Mouse (Mus musculus): ENCODE measurements at regions not wholly inside any gene's neighbourhood (a gene's known extent, or its start where the extent isn't known, plus 50 kb on each side); places are given as distances from the start of the nearest gene placed in this dataset.
"Not testable (repeated sequence)": the region's sequence is repeated elsewhere in the genome, so short reads cannot be mapped to it uniquely, and the experiment has no call there.

DNA sequence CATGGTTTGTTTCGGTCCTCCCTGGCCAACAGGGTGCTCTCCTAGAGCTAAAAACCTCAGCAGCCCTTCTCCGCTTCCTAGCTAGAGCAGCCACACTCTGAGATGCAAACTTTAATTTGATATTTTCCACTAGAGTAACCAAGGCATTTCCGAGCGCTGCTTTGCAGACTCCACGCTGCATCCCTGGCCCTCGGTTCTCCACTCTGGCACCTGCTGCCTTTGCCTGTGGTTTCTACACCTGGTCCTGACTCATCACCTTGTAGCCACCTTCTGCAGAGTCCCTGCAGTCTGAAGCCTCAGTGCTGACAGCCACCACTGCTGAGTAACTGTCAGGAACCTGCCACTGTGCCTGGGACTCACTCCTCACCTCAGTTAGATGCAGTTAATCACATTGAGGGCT, 124.5 kb downstream of the Suds3 start:
- WGBS, result 61% methylated on average over 6 of the region's 6 CpGs
- no peak overlapping the region for H3K4me3 ChIP-seq (ENCODE audit: insufficient read depth, low read depth, low read length)
- no peak for TF ChIP-seq POLR2A (IDR thresholded peaks at IDR 0.05; ENCODE audit: insufficient read depth, low read depth, low read length)
- no peak for TF ChIP-seq CTCF (IDR thresholded peaks at IDR 0.05; ENCODE audit: insufficient read depth, low read depth, low read length)
- H3K27ac ChIP-seq (ENCODE audit: insufficient read depth, low read depth, low read length), result no peak overlapping the region
- H3K4me1 ChIP-seq (ENCODE audit: control insufficient read depth, insufficient read depth, low read length), result no peaks in the 10 kb centered on the region

GRCm38 (mm10) chr5:116971474-116971873, 144.4 kb downstream of the Suds3 start:
- H3K4me3 ChIP-seq (ENCODE audit: insufficient read depth, low read depth, low read length), result not testable (repeated sequence)
- WGBS, result 85% methylated on average over 4 of the region's 4 CpGs

DNA sequence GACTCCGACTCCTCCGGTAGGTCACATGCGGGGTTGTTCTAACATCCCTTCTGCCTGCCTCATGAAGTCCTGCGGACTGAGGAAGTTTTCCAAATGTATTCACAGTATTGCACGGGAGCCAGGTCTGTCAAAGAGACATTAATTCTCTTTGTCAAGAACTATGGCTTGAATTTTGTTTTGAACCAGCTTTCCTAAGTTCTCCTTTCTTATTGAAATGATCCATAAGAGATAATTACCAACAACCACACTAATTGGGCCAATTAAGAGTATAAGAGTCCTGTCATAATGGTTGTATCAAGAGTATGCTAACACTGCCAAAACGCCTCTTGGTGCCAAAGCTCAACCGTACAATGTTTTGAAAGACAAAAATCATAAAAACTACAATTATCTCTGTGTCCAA, 151.7 kb downstream of the Suds3 start:
- Histone ChIP-seq H3K27ac (ENCODE audit: insufficient read depth, low read depth, low read length) (no peak overlapping the region), H3K4me1 (ENCODE audit: control insufficient read depth, insufficient read depth, low read length) (peaks cover 7% of the 10 kb centered on the region; the same call in 1 of the 2 replicates), H3K4me3 (ENCODE audit: insufficient read depth, low read depth, low read length) (no peak overlapping the region)
- WGBS, result 68% methylated on average over 7 of the region's 7 CpGs
- TF ChIP-seq CTCF (IDR thresholded peaks at IDR 0.05; ENCODE audit: insufficient read depth, low read depth, low read length) (no peak), POLR2A (IDR thresholded peaks at IDR 0.05; ENCODE audit: insufficient read depth, low read depth, low read length) (no peak)

More at GRCm38 (mm10) chr5:116971474-116971873, 144.4 kb downstream of the Suds3 start:
- not testable (repeated sequence) for H3K27ac ChIP-seq (ENCODE audit: insufficient read depth, low read depth, low read length); H3K4me1 ChIP-seq (ENCODE audit: control insufficient read depth, insufficient read depth, low read length)

GRCm38 (mm10) chr5:116963106-116963505, 152.8 kb downstream of the Suds3 start:
- TF ChIP-seq POLR2A (IDR thresholded peaks at IDR 0.05; ENCODE audit: insufficient read depth, low read depth, low read length) (no peak), CTCF (IDR thresholded peaks at IDR 0.05; ENCODE audit: insufficient read depth, low read depth, low read length) (no peak)
- Histone ChIP-seq H3K4me3 (ENCODE audit: insufficient read depth, low read depth, low read length) (no peak overlapping the region), H3K27ac (ENCODE audit: insufficient read depth, low read depth, low read length) (no peak overlapping the region), H3K4me1 (ENCODE audit: control insufficient read depth, insufficient read depth, low read length) (peaks cover 16% of the 10 kb centered on the region)
- WGBS, result 84% methylated on average over 2 of the region's 2 CpGs

DNA sequence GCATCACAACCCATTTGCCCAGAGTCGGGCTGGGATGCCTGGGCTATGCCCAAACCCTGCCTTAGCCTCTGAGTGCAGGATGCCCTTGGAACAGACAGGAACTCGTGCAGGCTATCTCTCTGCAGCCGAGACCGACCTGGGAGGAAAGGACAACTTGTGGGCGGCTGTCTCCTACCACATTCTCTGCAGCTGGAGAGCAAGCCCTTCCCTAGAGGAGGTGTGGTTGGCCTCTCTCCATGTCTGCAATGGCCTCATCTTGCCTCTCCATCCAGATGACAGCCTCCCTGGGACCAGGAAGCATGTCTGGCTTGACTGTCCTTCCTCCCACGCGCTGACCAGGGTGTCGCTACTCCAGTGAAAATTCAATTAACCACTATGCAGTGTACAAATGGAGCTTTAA, 155.9 kb downstream of the Suds3 start:
- Histone ChIP-seq H3K27ac (ENCODE audit: insufficient read depth, low read depth, low read length) (no peak overlapping the region), H3K4me3 (ENCODE audit: insufficient read depth, low read depth, low read length) (no peak overlapping the region), H3K4me1 (ENCODE audit: control insufficient read depth, insufficient read depth, low read length) (peaks cover 19% of the 10 kb centered on the region)
- WGBS, result 80% methylated on average over 8 of the region's 8 CpGs
- TF ChIP-seq CTCF (IDR thresholded peaks at IDR 0.05; ENCODE audit: insufficient read depth, low read depth, low read length) (no peak), POLR2A (IDR thresholded peaks at IDR 0.05; ENCODE audit: insufficient read depth, low read depth, low read length) (no peak)

- H3K4me3 ChIP-seq (ENCODE audit: insufficient read depth, low read depth, low read length), result no peak overlapping the region
- TF ChIP-seq POLR2A (IDR thresholded peaks at IDR 0.05; ENCODE audit: insufficient read depth, low read depth, low read length) (no peak), CTCF (IDR thresholded peaks at IDR 0.05; ENCODE audit: insufficient read depth, low read depth, low read length) (no peak)
- H3K4me1 ChIP-seq (ENCODE audit: control insufficient read depth, insufficient read depth, low read length), result peaks cover 21% of the 10 kb centered on the region
- WGBS, result 61% methylated on average over 5 of the region's 5 CpGs
- no peak overlapping the region for H3K27ac ChIP-seq (ENCODE audit: insufficient read depth, low read depth, low read length)
Measured at GRCm38 (mm10) chr5:116958141-116958540, 157.8 kb downstream of the Suds3 start.

DNA sequence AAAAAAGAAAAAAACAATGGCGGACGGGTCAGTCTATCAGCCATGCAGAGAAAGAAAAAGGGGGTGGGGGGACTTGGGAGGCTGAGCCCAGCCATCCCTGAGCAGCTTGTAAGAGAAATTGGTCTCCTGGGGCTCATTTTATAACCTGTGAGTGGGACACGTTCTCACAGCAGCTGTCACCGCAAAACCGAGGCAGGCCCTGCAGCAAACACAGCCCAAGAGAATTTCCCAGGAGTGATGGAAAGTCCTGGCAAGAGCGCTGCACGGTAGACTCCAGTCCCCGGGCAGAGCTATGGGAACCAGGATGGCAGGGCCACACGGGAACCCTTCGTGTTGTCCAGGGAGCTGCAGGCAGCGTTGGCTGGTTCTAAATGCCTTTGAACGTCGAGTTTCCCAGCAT, 159.3 kb downstream of the Suds3 start:
- Histone ChIP-seq H3K27ac (ENCODE audit: insufficient read depth, low read depth, low read length) (no peak overlapping the region), H3K4me3 (ENCODE audit: insufficient read depth, low read depth, low read length) (no peak overlapping the region), H3K4me1 (ENCODE audit: control insufficient read depth, insufficient read depth, low read length) (peaks cover 21% of the 10 kb centered on the region)
- WGBS, result 76% methylated on average over 13 of the region's 13 CpGs
- TF ChIP-seq CTCF (IDR thresholded peaks at IDR 0.05; ENCODE audit: insufficient read depth, low read depth, low read length), result no peak
- TF ChIP-seq POLR2A (IDR thresholded peaks at IDR 0.05; ENCODE audit: insufficient read depth, low read depth, low read length), result no peak

- H3K4me1 ChIP-seq (ENCODE audit: control insufficient read depth, insufficient read depth, low read length), result peaks cover 2% of the 10 kb centered on the region; the same call in 1 of the 2 replicates
- WGBS, result 30% methylated on average over 4 of the region's 4 CpGs
- H3K4me3 ChIP-seq (ENCODE audit: insufficient read depth, low read depth, low read length), result no peak overlapping the region
- TF ChIP-seq POLR2A (IDR thresholded peaks at IDR 0.05; ENCODE audit: insufficient read depth, low read depth, low read length), result no peak
- TF ChIP-seq CTCF (IDR thresholded peaks at IDR 0.05; ENCODE audit: insufficient read depth, low read depth, low read length), result no peak
- H3K27ac ChIP-seq (ENCODE audit: insufficient read depth, low read depth, low read length), result no peak overlapping the region
Measured at GRCm38 (mm10) chr5:116950280-116950881, 165.5 kb downstream of the Suds3 start.

GRCm38 (mm10) chr5:116934585-116934984, 181.3 kb downstream of the Suds3 start:
- no peak overlapping the region for H3K4me3 ChIP-seq (ENCODE audit: insufficient read depth, low read depth, low read length)
- peak overlapping the region; percentile 53 for H3K27ac ChIP-seq (ENCODE audit: insufficient read depth, low read depth, low read length)
- TF ChIP-seq CTCF (IDR thresholded peaks at IDR 0.05; ENCODE audit: insufficient read depth, low read depth, low read length) (no peak), POLR2A (IDR thresholded peaks at IDR 0.05; ENCODE audit: insufficient read depth, low read depth, low read length) (no peak)
- H3K4me1 ChIP-seq (ENCODE audit: control insufficient read depth, insufficient read depth, low read length), result peaks cover 12% of the 10 kb centered on the region
- 63% methylated on average over 5 of the region's 5 CpGs for WGBS

DNA sequence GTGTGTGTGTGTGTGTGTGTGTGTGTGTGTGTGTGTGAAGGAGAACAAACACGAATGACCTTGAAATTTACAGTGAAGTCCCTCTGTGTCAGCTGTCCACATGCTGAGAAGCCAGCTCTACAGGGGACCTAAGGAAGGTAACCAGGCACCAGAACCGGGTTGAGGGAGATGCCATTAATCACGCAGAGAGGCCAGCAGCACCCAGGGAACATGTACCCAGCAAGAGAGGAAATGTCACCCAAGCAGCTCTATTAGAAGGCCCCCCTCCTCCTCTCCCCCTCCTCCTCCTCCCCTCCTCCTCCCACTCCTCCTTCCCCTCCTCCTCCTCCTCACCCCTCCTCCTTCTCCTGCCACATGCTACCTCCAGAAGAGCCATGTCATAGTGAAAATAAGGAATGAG, 181.8 kb downstream of the Suds3 start:
- WGBS, result 60% methylated on average over 2 of the region's 3 CpGs
- peaks cover 12% of the 10 kb centered on the region for H3K4me1 ChIP-seq (ENCODE audit: control insufficient read depth, insufficient read depth, low read length)
- no peak overlapping the region for H3K4me3 ChIP-seq (ENCODE audit: insufficient read depth, low read depth, low read length)
- H3K27ac ChIP-seq (ENCODE audit: insufficient read depth, low read depth, low read length), result peak overlapping the region; percentile 53
- TF ChIP-seq POLR2A (IDR thresholded peaks at IDR 0.05; ENCODE audit: insufficient read depth, low read depth, low read length) (no peak), CTCF (IDR thresholded peaks at IDR 0.05; ENCODE audit: insufficient read depth, low read depth, low read length) (no peak)
